Mouse (Mus musculus) forebrain, embryonic 14.5 days (tissue): ENCODE measurements around the gene Col25a1. TPM values are rescaled to one million over a fixed set of nuclear protein-coding genes. Genes with fewer than 3 reads are reported as not detected.

ENCODE experiments used
- polyA plus RNA-seq: library from polyadenylated mRNA; unstranded; fragments of >200 nt; fragmentation: Nextera tagmentation; extraction: Ambion mirVana; gene quantifications from 2 replicates; pipeline ENCODE4 v1.2.1, GENCODE M21; 2014

The Col25a1 gene
- polyA plus RNA-seq, 1 experiment from 2014 or later = 2.5 TPM

Other genes with a start within 250 kb of the Col25a1 start
- 39.4 and 42.3 TPM in 2 replicates for gene Casp6, start 230.1 kb upstream of the Col25a1 start, polyA plus RNA-seq
- gene Mcub, start 161.3 kb upstream of the Col25a1 start, polyA plus RNA-seq = 6.6 and 7.8 TPM in 2 replicates
- 23.8 and 25.4 TPM in 2 replicates for gene Sec24b, start 69.9 kb upstream of the Col25a1 start, polyA plus RNA-seq